Mouse (Mus musculus): ENCODE measurements around the gene Zfp771.

Zfp771 gene

DNA sequence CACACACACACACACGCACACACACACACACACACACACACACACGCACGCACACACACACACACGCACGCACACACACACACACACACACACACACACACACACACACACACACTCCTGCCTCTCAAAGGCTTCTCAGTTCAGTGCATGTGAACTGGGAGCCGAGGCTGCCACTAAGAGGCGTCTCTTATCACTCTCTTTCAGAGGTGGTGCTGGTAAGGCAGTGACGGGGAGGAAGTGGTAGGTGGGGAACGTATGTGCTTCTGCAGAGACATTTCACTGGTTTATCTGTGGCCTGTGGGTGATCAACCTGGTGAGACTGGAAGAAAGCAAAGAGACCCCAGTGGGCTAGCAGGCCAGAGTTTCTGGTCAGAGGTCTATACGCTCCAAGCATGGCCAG, 41.1 kb downstream of the Zfp771 start:
- no peak for DNase-seq (ENCODE audit: low read depth)

DNA sequence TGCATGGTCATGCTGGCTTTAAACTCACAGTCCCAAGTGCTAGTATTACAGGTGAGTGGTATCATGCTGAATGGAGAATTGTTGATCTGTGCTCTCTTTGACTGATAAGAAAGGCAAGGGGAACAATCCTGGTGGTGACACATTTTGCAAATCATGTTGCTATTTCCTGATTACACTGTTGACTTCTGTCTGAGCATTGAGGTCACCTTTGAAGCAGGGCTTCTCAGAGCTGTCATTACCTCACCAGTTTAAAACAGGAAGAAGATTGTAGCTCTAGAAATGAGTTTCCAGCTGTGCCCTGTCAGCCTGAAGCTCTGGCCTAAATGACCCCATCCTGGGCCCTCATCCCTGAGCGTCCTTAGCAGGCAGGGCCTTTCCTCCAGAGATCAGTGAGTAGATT, 43.9 kb downstream of the Zfp771 start:
- no peak for DNase-seq (ENCODE audit: low read depth)

DNA sequence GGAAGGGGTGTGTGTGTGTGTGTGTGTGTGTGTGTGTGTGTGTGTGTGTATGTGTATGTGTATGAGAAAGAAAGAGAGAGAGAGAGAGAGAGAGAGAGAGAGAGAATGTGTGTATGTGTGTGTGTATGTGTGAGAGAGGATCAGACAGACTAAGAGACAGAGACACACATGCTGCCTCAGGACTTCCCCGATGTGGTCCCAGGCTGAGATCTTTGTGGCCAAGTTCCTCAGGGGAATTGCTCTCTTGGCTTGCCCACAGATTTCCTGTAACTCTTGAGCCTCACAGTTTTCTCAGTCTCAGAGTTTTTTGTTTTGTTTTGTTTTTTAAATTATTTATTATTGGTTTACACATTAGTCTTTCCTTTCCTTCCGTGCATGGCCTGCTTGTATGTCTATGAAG, 45.2 kb downstream of the Zfp771 start:
- DNase-seq (ENCODE audit: low read depth): no peak

DNA sequence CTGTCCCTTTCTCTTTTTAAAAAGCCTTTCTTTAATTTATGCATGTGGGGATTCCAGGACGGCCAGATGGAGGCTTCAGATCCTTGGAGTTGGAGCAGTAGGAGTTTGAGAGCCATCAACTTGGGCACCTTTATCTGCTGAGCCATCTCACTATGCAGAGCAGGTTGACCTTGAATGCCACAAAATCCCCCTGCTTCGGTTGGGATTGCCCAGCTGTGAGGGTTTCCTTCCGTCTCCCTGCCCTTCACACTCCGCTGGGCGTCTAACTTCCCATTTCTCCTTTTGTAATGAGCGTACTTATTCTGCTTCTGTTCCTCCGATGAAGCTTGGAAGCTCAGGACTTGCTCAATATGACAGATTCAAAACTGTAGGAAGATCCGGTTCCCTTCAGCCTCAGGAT, 46.1 kb downstream of the Zfp771 start:
- DNase-seq (ENCODE audit: low read depth): no peak

DNA sequence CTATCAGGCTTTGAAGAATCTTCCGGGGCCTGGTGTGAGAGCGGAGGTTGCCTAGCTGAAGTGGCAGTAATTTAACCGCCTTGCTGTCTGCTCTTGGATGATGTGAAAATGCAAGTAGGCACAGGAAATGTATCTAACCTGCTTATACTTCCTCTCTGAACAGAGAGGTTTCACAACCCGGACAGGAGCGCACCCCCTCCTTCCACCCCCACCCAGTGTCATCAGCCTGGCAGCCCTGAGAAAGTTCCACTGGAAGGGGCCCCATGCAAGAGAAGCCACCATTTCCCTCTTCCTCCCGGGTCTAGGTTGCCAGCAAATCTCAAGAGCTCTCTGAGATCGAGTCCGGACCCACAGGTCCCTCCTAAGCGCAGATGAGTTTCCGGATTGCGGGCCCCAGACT, 52.0 kb downstream of the Zfp771 start, which contains the start of gene Itgal:
Itgal (plus strand) TSS at position 163 of the 400 bp plus-strand sequence.
- no peak for DNase-seq (ENCODE audit: low read depth)

DNA sequence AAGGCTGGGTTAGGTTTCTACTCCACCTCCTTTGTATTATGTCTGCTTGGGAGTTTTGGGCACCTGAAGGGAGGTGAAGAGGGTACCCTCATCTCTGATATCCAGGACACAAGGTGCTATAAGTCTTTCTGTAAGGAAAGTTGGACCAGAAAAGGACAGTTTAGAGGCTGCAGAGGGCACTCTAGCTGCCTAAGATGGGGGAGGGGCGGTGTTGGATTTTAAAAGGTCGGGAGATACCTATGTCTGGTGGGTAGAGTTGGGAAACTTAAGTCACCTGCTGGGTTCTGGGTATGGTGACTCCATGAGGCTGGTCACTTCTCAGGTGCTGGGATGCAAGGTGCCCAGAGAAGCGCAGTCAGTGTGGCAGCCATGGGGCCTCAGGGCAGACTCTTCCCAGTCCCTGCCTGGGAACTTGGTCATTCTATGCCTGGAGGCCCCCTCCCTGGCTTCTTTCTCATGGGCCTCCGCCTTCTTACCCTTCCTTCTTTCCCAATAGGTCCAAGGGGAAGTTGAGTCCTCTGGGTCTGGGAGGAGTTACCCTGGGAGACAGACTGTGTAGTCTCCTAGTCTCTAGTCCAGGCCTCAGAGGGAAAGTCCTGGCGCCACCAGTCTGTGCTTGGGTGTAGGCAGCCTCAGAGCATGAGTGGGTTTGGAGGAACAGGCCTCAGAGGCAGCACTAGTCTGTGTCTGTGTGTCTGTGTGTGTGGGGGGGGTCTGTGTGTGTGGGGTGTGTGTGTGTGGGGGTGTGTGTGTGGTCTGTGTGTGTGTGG, 52.9 kb downstream of the Zfp771 start:
- DNase-seq (ENCODE audit: low read depth): no peak

DNA sequence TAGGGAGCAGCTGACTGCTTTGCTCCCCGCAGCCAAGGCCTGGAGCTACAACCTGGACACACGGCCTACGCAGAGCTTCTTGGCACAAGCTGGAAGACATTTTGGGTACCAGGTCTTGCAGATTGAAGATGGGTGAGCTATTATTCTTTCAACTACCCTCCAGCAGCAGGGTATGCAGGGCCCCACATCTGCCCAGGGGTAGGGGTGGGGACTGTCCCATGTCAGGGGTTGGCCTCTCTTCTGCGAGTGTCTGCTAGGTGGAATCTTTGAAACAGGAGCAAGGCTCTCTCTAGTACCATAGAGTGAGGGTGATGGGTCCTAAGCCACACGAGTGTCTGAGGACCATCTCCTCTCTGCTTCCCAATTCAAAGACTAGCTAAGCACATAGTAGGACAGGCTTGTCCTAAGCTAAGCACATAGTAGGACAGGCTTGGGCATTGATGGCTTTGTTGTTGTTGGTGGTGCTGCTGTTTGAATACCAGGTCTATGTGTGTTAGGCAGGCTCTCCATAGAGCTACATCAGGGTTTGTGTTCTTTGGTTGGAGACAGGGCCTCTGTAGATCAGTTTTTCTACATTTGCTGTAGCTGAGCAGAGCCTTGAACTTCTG, 53.6 kb downstream of the Zfp771 start:
- DNase-seq (ENCODE audit: low read depth): no peak
